Mouse (Mus musculus): Measurements from ENCODE around the gene Dnah8.

GRCm38 (mm10) chr17:30800261-30800985 is 176.3 kb downstream of the Dnah8 start:
- TF ChIP-seq FLI1 (IDR thresholded peaks at IDR 0.05; ENCODE audit: low read length): no peak
- TF ChIP-seq GATA1 (IDR thresholded peaks at IDR 0.05; ENCODE audit: borderline replicate concordance, low read length): no peak

All from megakaryocyte, embryonic 14.5 days (primary cell).